In the genomic region with DNA sequence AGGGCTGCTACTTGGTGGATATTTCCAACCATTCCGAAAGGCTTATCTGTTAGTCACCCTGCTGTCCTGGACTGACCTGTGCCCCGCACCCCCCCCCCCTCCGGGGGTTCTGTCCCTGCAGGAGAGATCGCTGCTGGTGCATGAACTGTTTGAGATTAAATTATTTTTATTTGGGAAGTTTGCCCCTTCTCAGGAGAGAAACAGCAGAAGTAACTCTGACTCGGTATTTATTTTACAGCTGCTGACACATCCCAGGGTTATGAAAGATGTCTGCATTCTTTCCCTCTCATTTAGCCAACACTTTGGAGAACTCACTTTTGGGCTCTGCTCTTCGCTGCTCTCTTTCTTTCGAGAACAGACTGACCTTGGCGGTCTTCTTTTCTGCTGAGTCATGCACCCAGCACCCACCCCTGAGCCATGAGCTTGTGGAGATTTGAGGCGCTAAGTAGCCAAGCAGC, we compare ENCODE assay signal across 10 mouse cellular contexts.
A peak's percentile ranks its signal among the peaks of the same experiment; 100 is the strongest.
DNase-seq lines count a peak whose midpoint lies in the region; ATAC-seq and TF ChIP-seq lines count a peak whose summit lies in the region.
"Had no signal": no experiment of that assay in that cellular context is flagged by ENCODE, and none has a peak within 500 bp of the region (broad histone marks: within the 10 kb centered on the region; RNA-seq: fewer than 3 reads in every experiment).

No protein-coding gene starts in this region.

- no peak for TF ChIP-seq EP300 in heart, postnatal 0 days (IDR thresholded peaks at IDR 0.05; ENCODE audit: low read depth)

- peaks cover 18% of the 10 kb centered on the region; the same call in 1 of the 2 replicates for H3K9me3 ChIP-seq in midbrain, embryonic 10.5 days (replicated peaks)
- no peaks in the 10 kb centered on the region for H3K9me3 ChIP-seq in midbrain, embryonic 14.5 days (ENCODE audit: control insufficient read depth, low read length)
- no peaks in the 10 kb centered on the region; the same call in 1 of the 2 replicates for H3K9me3 ChIP-seq in heart, postnatal 0 days (replicated peaks; ENCODE audit: control insufficient read depth, low read length)
- H3K9me3 ChIP-seq in stomach, embryonic 16.5 days (replicated peaks; ENCODE audit: control insufficient read depth, low read length): no peaks in the 10 kb centered on the region; the same call in 1 of the 2 replicates
- H3K9me3 ChIP-seq: hindbrain, embryonic 15.5 days had no signal

- no peak overlapping the region for H3K4me3 ChIP-seq in midbrain, embryonic 10.5 days
- no peak overlapping the region for H3K4me3 ChIP-seq in midbrain, embryonic 14.5 days (replicated peaks; ENCODE audit: low read depth, low read length)
- H3K4me3 ChIP-seq in heart, postnatal 0 days (ENCODE audit: low read depth, low read length): no peak overlapping the region
- no peak overlapping the region for H3K4me3 ChIP-seq in stomach, embryonic 16.5 days (replicated peaks; ENCODE audit: low read length)
- H3K4me3 ChIP-seq: hindbrain, embryonic 15.5 days had no signal

- H3K9ac ChIP-seq in midbrain, embryonic 14.5 days (replicated peaks; ENCODE audit: low read length): no peak overlapping the region
- H3K9ac ChIP-seq in heart, postnatal 0 days (replicated peaks; ENCODE audit: low read depth, low read length): no peak overlapping the region
- H3K9ac ChIP-seq in stomach, embryonic 16.5 days (ENCODE audit: low read length): no peak overlapping the region
- H3K9ac ChIP-seq: hindbrain, embryonic 15.5 days; liver, embryonic 14.5 days had no signal

- H3K36me3 ChIP-seq in midbrain, embryonic 10.5 days: no peaks in the 10 kb centered on the region
- H3K36me3 ChIP-seq in midbrain, embryonic 14.5 days (ENCODE audit: control insufficient read depth, insufficient read depth, low read length): no peaks in the 10 kb centered on the region
- no peaks in the 10 kb centered on the region for H3K36me3 ChIP-seq in heart, postnatal 0 days (replicated peaks; ENCODE audit: control insufficient read depth, insufficient read depth, low read length)
- H3K36me3 ChIP-seq in stomach, embryonic 16.5 days (ENCODE audit: control insufficient read depth, insufficient read depth, low read length): no peaks in the 10 kb centered on the region
- H3K36me3 ChIP-seq: hindbrain, embryonic 15.5 days had no signal

- no peak for TF ChIP-seq CTCF in brain, embryonic 14.5 days (IDR thresholded peaks at IDR 0.05; ENCODE audit: borderline replicate concordance, extremely low read depth, insufficient read depth, insufficient read length)
- TF ChIP-seq CTCF in heart, postnatal 0 days (IDR thresholded peaks at IDR 0.05; ENCODE audit: low read depth): no peak

- peaks cover 6% of the 10 kb centered on the region; the same call in 1 of the 2 replicates for H3K4me1 ChIP-seq in midbrain, embryonic 10.5 days
- H3K4me1 ChIP-seq in midbrain, embryonic 14.5 days (ENCODE audit: control insufficient read depth, insufficient read depth, low read length): no peaks in the 10 kb centered on the region
- H3K4me1 ChIP-seq in heart, postnatal 0 days (ENCODE audit: control insufficient read depth, insufficient read depth): peaks cover 17% of the 10 kb centered on the region; the same call in 1 of the 2 replicates
- no peaks in the 10 kb centered on the region for H3K4me1 ChIP-seq in stomach, embryonic 16.5 days (ENCODE audit: control insufficient read depth, insufficient read depth, low read length)
- H3K4me1 ChIP-seq: hindbrain, embryonic 15.5 days had no signal

- H3K27me3 ChIP-seq in midbrain, embryonic 10.5 days (ENCODE audit: low read depth, poor library complexity, severe bottlenecking): no peaks in the 10 kb centered on the region
- H3K27me3 ChIP-seq in midbrain, embryonic 14.5 days (ENCODE audit: control insufficient read depth, insufficient read depth, low read length): no peaks in the 10 kb centered on the region
- no peaks in the 10 kb centered on the region for H3K27me3 ChIP-seq in heart, postnatal 0 days (ENCODE audit: control insufficient read depth, insufficient read depth, low read length)
- no peaks in the 10 kb centered on the region for H3K27me3 ChIP-seq in stomach, embryonic 16.5 days (ENCODE audit: control insufficient read depth, insufficient read depth, low read length)
- H3K27me3 ChIP-seq: hindbrain, embryonic 15.5 days had no signal

- no peak overlapping the region for H3K4me2 ChIP-seq in midbrain, embryonic 14.5 days (ENCODE audit: low read length)
- peak overlapping the region; percentile 1; the same call in 1 of the 2 replicates for H3K4me2 ChIP-seq in heart, postnatal 0 days (ENCODE audit: low read depth, low read length)
- H3K4me2 ChIP-seq in stomach, embryonic 16.5 days (ENCODE audit: low read depth, low read length): no peak overlapping the region
- H3K4me2 ChIP-seq: hindbrain, embryonic 15.5 days had no signal

- 88% methylated on average over 9 of the region's 9 CpGs for WGBS in midbrain, embryonic 10.5 days
- WGBS in midbrain, embryonic 14.5 days: 92% methylated on average over 9 of the region's 9 CpGs
- WGBS in heart, postnatal 0 days: 37% methylated on average over 9 of the region's 9 CpGs
- 64% methylated on average over 9 of the region's 9 CpGs for WGBS in stomach, embryonic 16.5 days

- H3K27ac ChIP-seq in midbrain, embryonic 10.5 days (replicated peaks): 0 out of 2 replicates have a peak overlapping the region, but pooled peaks have one; percentile 46
- H3K27ac ChIP-seq in midbrain, embryonic 14.5 days (replicated peaks; ENCODE audit: low read depth, low read length): no peak overlapping the region
- H3K27ac ChIP-seq in heart, postnatal 0 days (ENCODE audit: low read depth): peak overlapping the region; percentile 49; the same call in 1 of the 2 replicates
- H3K27ac ChIP-seq in stomach, embryonic 16.5 days (ENCODE audit: low read length): peak overlapping the region; percentile 12; the same call in 1 of the 2 replicates
- H3K27ac ChIP-seq: hindbrain, embryonic 15.5 days; liver, embryonic 14.5 days had no signal

- no peak for DNase-seq in midbrain, embryonic 10.5 days (ENCODE audit: low spot score)
- DNase-seq in midbrain, embryonic 14.5 days: no peak
- peak; percentile 14 for DNase-seq in brain, embryonic 14.5 days (ENCODE audit: low read depth)
- peak; percentile 48 for DNase-seq in heart, postnatal 0 days (ENCODE audit: low spot score)
- no peak for DNase-seq in frontal cortex, adult 2 months (ENCODE audit: extremely low spot score in 1 of 2, low spot score in 1 of 2)
- no peak for DNase-seq in right cerebral cortex, postnatal 25 days
- DNase-seq in spleen, postnatal 4 days (ENCODE audit: low spot score in 2 of 2): no peak

- no peak for ATAC-seq in midbrain, embryonic 14.5 days (ENCODE audit: low FRiP score, low TSS enrichment)
- ATAC-seq in heart, postnatal 0 days (ENCODE audit: insufficient read depth, low read depth): peak; percentile 82
- 0 out of 2 replicates have a peak, but pooled peaks have one; percentile 21 for ATAC-seq in stomach, embryonic 16.5 days (ENCODE audit: insufficient read depth, low FRiP score)

- no peak for TF ChIP-seq POLR2A in brain, embryonic 14.5 days (IDR thresholded peaks at IDR 0.05; ENCODE audit: borderline replicate concordance, extremely low read depth, insufficient read depth, insufficient read length, poor library complexity, severe bottlenecking)

Comparison
In these comparisons a context has a peak if more than half of its experiments do, and no peak if none do; other contexts are left out.
1. DNase-seq: peak in brain, embryonic 14.5 days (single experiment) and heart, postnatal 0 days (single experiment); none in midbrain, embryonic 10.5 days (single experiment), midbrain, embryonic 14.5 days (single experiment), frontal cortex, adult 2 months (0 of 2), right cerebral cortex, postnatal 25 days (single experiment) and spleen, postnatal 4 days (0 of 2).